Mouse (Mus musculus): ENCODE results near the gene Klk11. TPM values are rescaled to one million over a fixed set of nuclear protein-coding genes. Genes with fewer than 3 reads are reported as not detected.

The Klk11 gene
- 20.2 and 22.0 TPM in 2 replicates for polyA plus RNA-seq (2015; fragmentation: Nextera tagmentation; extraction: Ambion mirVana)

- 83% methylated on average over 5 of the region's 5 CpGs for WGBS
- Histone ChIP-seq H3K36me3 (no peaks in the 10 kb centered on the region), H3K9me3 (no peaks in the 10 kb centered on the region), H3K4me3 (no peak within 1 kb of the TSS), H3K4me1 (0 out of 2 replicates have a peak, but pooled peaks cover 5% of the 10 kb centered on the region), H3K9ac (no peak within 1 kb of the TSS), H3K27ac (peak within 1 kb of the TSS; percentile 61), H3K4me2 (no peak within 1 kb of the TSS), H3K27me3 (no peaks in the 10 kb centered on the region)
- ATAC-seq (ENCODE audit: insufficient number of reproducible peaks, low FRiP score, low TSS enrichment, low read depth), result no peak
Observed at GRCm38 (mm10) chr7:43774364-43774763, at the start of gene Klk11. Klk11 (plus strand) TSS chr7:43774604.

DNA sequence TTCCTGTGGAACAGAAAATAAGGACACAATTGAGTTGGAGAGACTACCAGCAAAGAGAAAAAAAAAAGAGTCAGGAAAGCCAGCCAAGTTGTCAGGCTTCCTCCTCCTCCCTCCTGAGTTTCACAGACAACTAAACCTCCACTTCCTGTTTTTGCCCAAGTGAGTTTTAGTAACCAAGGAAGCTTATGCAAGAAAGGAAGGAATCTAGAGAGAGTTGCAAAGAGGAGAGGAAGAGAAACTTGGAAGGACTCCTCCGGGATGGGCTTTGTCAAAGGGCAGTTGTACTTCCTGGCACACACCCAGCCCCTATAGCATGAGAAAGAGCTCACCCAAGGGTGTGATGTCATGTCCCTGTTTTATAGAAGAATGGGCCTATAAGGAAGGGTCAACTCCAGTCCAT, 26.6 kb upstream of the Klk11 start:
- 74% methylated on average over 1 of the region's 1 CpGs for WGBS
- no peaks in the 10 kb centered on the region for H3K36me3 ChIP-seq
- H3K4me2 ChIP-seq, result no peak overlapping the region
- ATAC-seq (ENCODE audit: insufficient number of reproducible peaks, low FRiP score, low TSS enrichment, low read depth), result no peak
- no peaks in the 10 kb centered on the region for H3K4me1 ChIP-seq
- H3K27ac ChIP-seq, result no peak overlapping the region
- no peak overlapping the region for H3K9ac ChIP-seq
- H3K4me3 ChIP-seq, result no peak overlapping the region
- H3K27me3 ChIP-seq, result no peaks in the 10 kb centered on the region
- H3K9me3 ChIP-seq, result no peaks in the 10 kb centered on the region

DNA sequence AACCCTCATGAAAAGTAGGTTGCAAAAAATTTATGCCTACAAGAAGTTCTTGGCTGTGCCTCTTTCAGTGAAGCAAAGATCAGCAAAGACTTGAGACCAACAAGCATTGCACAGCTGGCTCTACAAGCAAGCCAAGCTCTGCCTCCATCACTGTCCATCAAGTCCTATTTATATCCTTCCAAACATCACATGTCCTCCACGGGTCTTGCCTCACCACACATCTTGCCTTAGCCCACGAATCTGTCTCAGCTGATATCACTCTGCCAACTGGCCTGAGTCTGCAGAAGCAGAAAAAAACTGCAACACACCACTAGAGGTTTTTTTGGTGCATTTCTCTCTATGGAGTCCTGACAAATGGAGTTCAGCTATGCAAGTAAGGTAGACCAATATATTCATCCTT, 21.6 kb upstream of the Klk11 start:
- no peak overlapping the region for H3K4me3 ChIP-seq
- H3K27me3 ChIP-seq, result no peaks in the 10 kb centered on the region
- H3K4me1 ChIP-seq, result no peaks in the 10 kb centered on the region
- H3K36me3 ChIP-seq, result no peaks in the 10 kb centered on the region
- 63% methylated on average over 2 of the region's 2 CpGs for WGBS
- H3K4me2 ChIP-seq, result no peak overlapping the region
- H3K27ac ChIP-seq, result no peak overlapping the region
- ATAC-seq (ENCODE audit: insufficient number of reproducible peaks, low FRiP score, low TSS enrichment, low read depth), result no peak
- no peak overlapping the region for H3K9ac ChIP-seq
- no peaks in the 10 kb centered on the region for H3K9me3 ChIP-seq

DNA sequence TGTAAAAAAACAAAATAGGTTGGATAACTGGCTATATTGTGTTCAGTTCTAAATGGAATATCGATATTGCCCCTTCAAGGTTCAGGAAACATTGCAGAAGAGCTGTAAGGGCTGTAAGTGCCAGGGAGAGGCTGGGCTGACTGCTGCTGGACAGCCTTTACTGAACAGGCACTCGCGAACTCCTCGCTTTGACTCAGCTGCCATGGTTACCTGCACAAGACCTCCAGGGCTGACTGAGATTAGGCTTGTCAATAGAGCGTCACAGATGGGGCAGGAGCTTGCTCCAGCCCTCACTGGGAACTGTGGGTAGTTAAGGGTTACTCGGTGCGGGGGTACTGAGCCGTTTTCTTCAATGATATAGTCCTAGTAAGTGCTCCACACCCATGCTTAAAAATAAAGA, 7.9 kb upstream of the Klk11 start:
- no peak overlapping the region for H3K4me3 ChIP-seq
- no peak for ATAC-seq (ENCODE audit: insufficient number of reproducible peaks, low FRiP score, low TSS enrichment, low read depth)
- H3K27me3 ChIP-seq, result no peaks in the 10 kb centered on the region
- no peak overlapping the region for H3K4me2 ChIP-seq
- no peaks in the 10 kb centered on the region for H3K9me3 ChIP-seq
- no peak overlapping the region for H3K9ac ChIP-seq
- WGBS, result 54% methylated on average over 8 of the region's 8 CpGs
- no peak overlapping the region for H3K27ac ChIP-seq
- no peaks in the 10 kb centered on the region for H3K36me3 ChIP-seq
- no peaks in the 10 kb centered on the region for H3K4me1 ChIP-seq

DNA sequence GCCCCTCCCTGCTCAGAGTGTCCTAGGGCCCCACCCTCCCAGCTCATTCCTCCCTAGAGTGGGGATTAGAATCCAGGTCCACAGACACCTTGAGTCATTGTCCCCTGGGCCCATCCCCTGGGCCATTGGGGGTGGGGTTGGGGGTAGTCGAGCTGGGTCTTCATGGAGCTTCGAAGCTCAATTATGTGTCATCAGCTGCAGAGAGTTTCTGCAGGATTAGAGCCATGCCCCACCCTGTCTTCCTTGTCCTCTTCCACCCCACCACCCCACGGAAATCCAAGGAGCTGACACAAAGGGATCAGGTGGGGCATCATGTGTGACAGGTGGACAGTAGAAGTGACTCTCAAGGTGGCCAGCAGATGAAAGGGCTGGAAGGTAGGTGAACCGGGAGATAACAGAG, 5.8 kb upstream of the Klk11 start, which contains the start of gene Klk12:
Gene Klk12 (plus strand): TSS at position 301 of the 400 bp plus-strand sequence.
- no peaks in the 10 kb centered on the region for H3K9me3 ChIP-seq
- WGBS, result 80% methylated on average over 4 of the region's 4 CpGs
- H3K36me3 ChIP-seq, result no peaks in the 10 kb centered on the region
- H3K4me3 ChIP-seq, result no peak within 1 kb of the TSS
- H3K4me2 ChIP-seq, result no peak within 1 kb of the TSS
- no peak within 1 kb of the TSS for H3K9ac ChIP-seq
- no peaks in the 10 kb centered on the region for H3K4me1 ChIP-seq
- ATAC-seq (ENCODE audit: insufficient number of reproducible peaks, low FRiP score, low TSS enrichment, low read depth), result no peak
- H3K27ac ChIP-seq, result no peak within 1 kb of the TSS
- H3K27me3 ChIP-seq, result no peaks in the 10 kb centered on the region

- WGBS, result 89% methylated on average over 8 of the region's 8 CpGs
- ATAC-seq (ENCODE audit: insufficient number of reproducible peaks, low FRiP score, low TSS enrichment, low read depth), result no peak
- H3K27me3 ChIP-seq, result no peaks in the 10 kb centered on the region
- H3K36me3 ChIP-seq, result no peaks in the 10 kb centered on the region
- no peak overlapping the region for H3K4me3 ChIP-seq
- H3K27ac ChIP-seq, result no peak overlapping the region
- no peak overlapping the region for H3K4me2 ChIP-seq
- H3K9me3 ChIP-seq, result no peaks in the 10 kb centered on the region
- H3K9ac ChIP-seq, result no peak overlapping the region
- 0 out of 2 replicates have a peak, but pooled peaks cover 2% of the 10 kb centered on the region for H3K4me1 ChIP-seq
Observed at GRCm38 (mm10) chr7:43769636-43770035, 4.8 kb upstream of the Klk11 start.

- Histone ChIP-seq H3K27ac (no peak overlapping the region), H3K4me3 (no peak overlapping the region), H3K36me3 (no peaks in the 10 kb centered on the region), H3K27me3 (no peaks in the 10 kb centered on the region), H3K9ac (no peak overlapping the region), H3K4me2 (no peak overlapping the region), H3K9me3 (no peaks in the 10 kb centered on the region), H3K4me1 (0 out of 2 replicates have a peak, but pooled peaks cover 5% of the 10 kb centered on the region)
- WGBS, result 91% methylated on average over 10 of the region's 10 CpGs
- ATAC-seq (ENCODE audit: insufficient number of reproducible peaks, low FRiP score, low TSS enrichment, low read depth), result no peak
Observed at GRCm38 (mm10) chr7:43770701-43771100, 3.7 kb upstream of the Klk11 start.

GRCm38 (mm10) chr7:43771916-43772315, 2.5 kb upstream of the Klk11 start:
- Histone ChIP-seq H3K27me3 (no peaks in the 10 kb centered on the region), H3K4me1 (0 out of 2 replicates have a peak, but pooled peaks cover 5% of the 10 kb centered on the region), H3K36me3 (no peaks in the 10 kb centered on the region), H3K9me3 (no peaks in the 10 kb centered on the region), H3K4me3 (no peak overlapping the region), H3K9ac (no peak overlapping the region), H3K27ac (no peak overlapping the region), H3K4me2 (no peak overlapping the region)
- 91% methylated on average over 6 of the region's 6 CpGs for whole genome bisulfite sequencing
- no peak for ATAC-seq (ENCODE audit: insufficient number of reproducible peaks, low FRiP score, low TSS enrichment, low read depth)

DNA sequence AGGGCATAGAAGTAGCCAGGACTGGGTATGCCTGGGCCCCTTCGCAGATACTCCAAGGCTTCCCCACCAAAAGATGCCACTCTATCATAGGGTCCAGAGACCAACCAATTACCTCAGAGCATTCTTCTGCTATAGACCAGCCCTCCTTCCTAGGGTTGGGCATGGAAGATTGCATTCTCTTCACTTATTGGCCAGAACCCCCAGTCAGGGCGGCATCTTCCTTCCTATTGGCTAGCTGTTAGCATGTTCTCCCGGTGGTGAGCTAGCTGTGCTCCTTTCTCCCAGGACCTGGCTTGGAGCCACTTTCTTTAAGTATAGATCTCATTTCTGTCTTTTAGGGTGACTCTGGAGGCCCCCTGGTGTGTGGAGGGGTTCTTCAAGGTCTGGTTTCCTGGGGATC, 1.5 kb upstream of the Klk11 start:
- WGBS, result 80% methylated on average over 3 of the region's 3 CpGs
- H3K9ac ChIP-seq, result no peak overlapping the region
- 0 out of 2 replicates have a peak, but pooled peaks cover 5% of the 10 kb centered on the region for H3K4me1 ChIP-seq
- H3K9me3 ChIP-seq, result no peaks in the 10 kb centered on the region
- H3K36me3 ChIP-seq, result no peaks in the 10 kb centered on the region
- no peak overlapping the region for H3K27ac ChIP-seq
- H3K27me3 ChIP-seq, result no peaks in the 10 kb centered on the region
- H3K4me2 ChIP-seq, result no peak overlapping the region
- ATAC-seq (ENCODE audit: insufficient number of reproducible peaks, low FRiP score, low TSS enrichment, low read depth), result no peak
- no peak overlapping the region for H3K4me3 ChIP-seq

DNA sequence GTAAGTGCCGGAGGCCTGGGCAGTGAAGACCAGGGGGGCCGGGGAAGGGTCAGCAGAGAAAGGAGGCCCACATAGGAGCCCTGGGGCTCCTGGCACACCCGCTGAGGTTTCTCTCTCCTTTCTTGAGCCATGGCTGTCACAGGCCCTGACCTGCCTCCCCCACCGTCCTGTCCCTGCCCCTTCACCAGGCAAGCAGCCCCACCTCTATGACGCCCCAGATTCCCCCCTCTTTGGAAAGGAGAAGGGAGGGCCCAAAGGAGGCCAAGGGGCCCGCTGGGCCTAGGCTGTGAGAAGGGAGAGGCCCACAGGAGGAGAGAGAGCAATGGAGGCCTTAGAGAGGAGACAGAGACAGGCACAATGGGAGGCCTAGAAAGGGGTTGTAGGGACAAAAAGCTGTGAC, 398 bp downstream of the Klk11 start:
- Histone ChIP-seq H3K27me3 (no peaks in the 10 kb centered on the region), H3K9me3 (no peaks in the 10 kb centered on the region), H3K4me1 (0 out of 2 replicates have a peak, but pooled peaks cover 5% of the 10 kb centered on the region), H3K4me2 (no peak overlapping the region), H3K4me3 (no peak overlapping the region), H3K36me3 (no peaks in the 10 kb centered on the region), H3K9ac (no peak overlapping the region), H3K27ac (peak overlapping the region; percentile 61)
- WGBS, result 49% methylated on average over 6 of the region's 6 CpGs
- ATAC-seq (ENCODE audit: insufficient number of reproducible peaks, low FRiP score, low TSS enrichment, low read depth), result no peak

GRCm38 (mm10) chr7:43775311-43776057, 1.1 kb downstream of the Klk11 start:
- no peak overlapping the region for H3K4me2 ChIP-seq
- no peak overlapping the region for H3K4me3 ChIP-seq
- no peaks in the 10 kb centered on the region for H3K36me3 ChIP-seq
- no peaks in the 10 kb centered on the region for H3K27me3 ChIP-seq
- WGBS, result 46% methylated on average over 7 of the region's 7 CpGs
- ATAC-seq (ENCODE audit: insufficient number of reproducible peaks, low FRiP score, low TSS enrichment, low read depth), result no peak; the same call in 1 of the 2 replicates
- H3K4me1 ChIP-seq, result 0 out of 2 replicates have a peak, but pooled peaks cover 5% of the 10 kb centered on the region
- H3K9ac ChIP-seq, result no peak overlapping the region
- peak overlapping the region; percentile 61; the same call in 1 of the 2 replicates for H3K27ac ChIP-seq
- H3K9me3 ChIP-seq, result no peaks in the 10 kb centered on the region

- H3K27me3 ChIP-seq, result no peaks in the 10 kb centered on the region
- H3K27ac ChIP-seq, result no peak overlapping the region
- H3K4me1 ChIP-seq, result peaks cover 10% of the 10 kb centered on the region; the same call in 1 of the 2 replicates
- no peak overlapping the region for H3K4me3 ChIP-seq
- H3K36me3 ChIP-seq, result no peaks in the 10 kb centered on the region
- H3K9ac ChIP-seq, result no peak overlapping the region
- no peaks in the 10 kb centered on the region for H3K9me3 ChIP-seq
- ATAC-seq (ENCODE audit: insufficient number of reproducible peaks, low FRiP score, low TSS enrichment, low read depth), result no peak
- WGBS, result 70% methylated on average over 5 of the region's 5 CpGs
- no peak overlapping the region for H3K4me2 ChIP-seq
Observed at GRCm38 (mm10) chr7:43776506-43776905, 2.1 kb downstream of the Klk11 start.

Measured in limb, embryonic 15.5 days (tissue).